Mouse (Mus musculus): ENCODE data around the gene Tnfsf10.

GRCm38 (mm10) chr3:27322591-27322990, 5.8 kb downstream of the Tnfsf10 start:
- TF ChIP-seq CTCF (IDR thresholded peaks at IDR 0.05; ENCODE audit: borderline replicate concordance, extremely low read depth, insufficient read depth, insufficient read length), result no peak
- no peak for TF ChIP-seq POLR2A (IDR thresholded peaks at IDR 0.05; ENCODE audit: borderline replicate concordance, extremely low read depth, insufficient read depth, insufficient read length, poor library complexity, severe bottlenecking)
